Mouse (Mus musculus): ENCODE measurements around the gene Atf6b.
A peak's percentile ranks its signal among the peaks of the same experiment; 100 is the strongest.

The Atf6b gene

GRCm38 (mm10) chr17:34646906-34647787 lies at the start of gene Atf6b:
Gene Atf6b (plus strand): TSS chr17:34647146.
- peak; percentile 98 for DNase-seq

- DNase-seq, result peak; percentile 37
Observed at GRCm38 (mm10) chr17:34597566-34598095, 49.3 kb upstream of the Atf6b start, which contains the start of gene Ager. Gene Ager (plus strand): TSS chr17:34597862.

GRCm38 (mm10) chr17:34599891-34600290 lies 47.1 kb upstream of the Atf6b start:
- peak; percentile 60 for DNase-seq

GRCm38 (mm10) chr17:34601796-34602195 lies 45.1 kb upstream of the Atf6b start:
- DNase-seq, result peak; percentile 69

GRCm38 (mm10) chr17:34603375-34604060 lies 43.4 kb upstream of the Atf6b start, which contains the start of gene Rnf5:
Gene Rnf5 (minus strand): TSS chr17:34603690.
- DNase-seq, result peak; percentile 100

GRCm38 (mm10) chr17:34604061-34604508 lies 42.9 kb upstream of the Atf6b start, which contains the start of gene Agpat1:
Gene Agpat1 (plus strand): TSS chr17:34604262.
- DNase-seq, result peak; percentile 100

- no peak for DNase-seq
Observed at GRCm38 (mm10) chr17:34604511-34605237, 42.3 kb upstream of the Atf6b start.

- peak; percentile 97 for DNase-seq
Observed at GRCm38 (mm10) chr17:34605609-34606008, 41.3 kb upstream of the Atf6b start.

GRCm38 (mm10) chr17:34606186-34607039 lies 40.5 kb upstream of the Atf6b start:
- peak; percentile 74 for DNase-seq

- DNase-seq, result no peak
Observed at GRCm38 (mm10) chr17:34607997-34608396, 38.9 kb upstream of the Atf6b start.

- DNase-seq, result no peak
Observed at GRCm38 (mm10) chr17:34611050-34611449, 35.9 kb upstream of the Atf6b start.

- DNase-seq, result no peak
Observed at GRCm38 (mm10) chr17:34613054-34613645, 33.8 kb upstream of the Atf6b start.

- DNase-seq, result no peak
Observed at GRCm38 (mm10) chr17:34613830-34614229, 33.1 kb upstream of the Atf6b start.

- DNase-seq, result no peak
Observed at GRCm38 (mm10) chr17:34615871-34616270, 31.1 kb upstream of the Atf6b start, which contains the start of gene Egfl8. Gene Egfl8 (minus strand): TSS chr17:34615971.

GRCm38 (mm10) chr17:34618999-34619398 lies 27.9 kb upstream of the Atf6b start:
- DNase-seq, result no peak

GRCm38 (mm10) chr17:34621006-34621405 lies 25.9 kb upstream of the Atf6b start:
- no peak for DNase-seq

- DNase-seq, result no peak
Observed at GRCm38 (mm10) chr17:34623161-34623560, 23.8 kb upstream of the Atf6b start.

- DNase-seq, result no peak
Observed at GRCm38 (mm10) chr17:34624981-34625380, 22.0 kb upstream of the Atf6b start.

GRCm38 (mm10) chr17:34626062-34626772 lies 20.7 kb upstream of the Atf6b start:
- DNase-seq, result peak; percentile 66

- no peak for DNase-seq
Observed at GRCm38 (mm10) chr17:34626773-34627092, 20.2 kb upstream of the Atf6b start.

Measured in cerebellum, adult 9-11 months (tissue).